ENCODE assay signal across 27 mouse cellular contexts in the genomic region with DNA sequence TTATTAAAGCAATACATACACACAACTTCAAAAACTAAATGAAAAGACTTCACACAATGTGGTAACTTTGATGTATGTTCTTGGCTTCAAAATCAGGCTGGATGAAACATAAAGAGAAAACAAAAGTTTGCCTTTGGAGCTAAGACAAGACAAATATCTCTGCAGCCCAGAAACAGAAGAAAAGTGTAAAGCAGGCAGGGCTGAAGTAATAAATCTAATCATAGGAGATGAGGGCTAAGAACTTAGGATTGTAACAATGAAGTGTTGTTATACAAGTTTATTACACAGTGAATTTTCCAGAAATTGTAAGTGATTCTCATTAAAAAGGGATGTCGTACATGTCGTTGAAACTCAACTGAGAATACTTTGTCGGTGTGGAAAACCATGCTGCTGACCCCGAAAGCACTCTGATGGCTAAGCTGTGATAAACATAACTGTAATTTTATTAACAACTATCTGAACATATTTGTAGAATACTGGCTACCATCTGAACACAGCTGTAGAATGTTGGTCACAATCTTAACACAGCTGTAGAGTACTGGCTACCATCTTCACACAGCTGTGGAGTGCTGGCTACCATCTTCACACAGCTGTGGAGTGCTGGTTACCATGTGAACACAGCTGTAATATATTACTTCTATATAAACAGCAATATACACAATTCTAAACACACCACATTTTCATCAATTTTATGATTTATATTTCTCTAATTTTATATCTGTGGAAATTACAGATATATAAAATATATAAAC.
DNase-seq lines count a peak whose midpoint lies in the region; ATAC-seq and TF ChIP-seq lines count a peak whose summit lies in the region.
"Had no signal": no experiment of that assay in that cellular context is flagged by ENCODE, and none has a peak within 500 bp of the region (broad histone marks: within the 10 kb centered on the region; RNA-seq: fewer than 3 reads in every experiment).

No protein-coding gene starts in this region.

- H3K9ac ChIP-seq in kidney, embryonic 15.5 days: no peak overlapping the region
- H3K9ac ChIP-seq in lung, embryonic 14.5 days: no peak overlapping the region
- no peak overlapping the region for H3K9ac ChIP-seq in stomach, embryonic 14.5 days (replicated peaks; ENCODE audit: low read depth, low read length)
- no peak overlapping the region for H3K9ac ChIP-seq in stomach, postnatal 0 days (ENCODE audit: low read length)
- H3K9ac ChIP-seq: heart, embryonic 13.5 days; limb, embryonic 12.5 days; liver, embryonic 12.5 days; liver, postnatal 0 days had no signal

- no peaks in the 10 kb centered on the region for H3K36me3 ChIP-seq in kidney, embryonic 15.5 days
- no peaks in the 10 kb centered on the region for H3K36me3 ChIP-seq in lung, embryonic 14.5 days (ENCODE audit: insufficient read depth)
- no peaks in the 10 kb centered on the region for H3K36me3 ChIP-seq in stomach, embryonic 14.5 days (ENCODE audit: control insufficient read depth, insufficient read depth, low read length)
- no peaks in the 10 kb centered on the region for H3K36me3 ChIP-seq in stomach, postnatal 0 days (ENCODE audit: control insufficient read depth, insufficient read depth, low read length)
- H3K36me3 ChIP-seq: heart, embryonic 13.5 days; limb, embryonic 12.5 days; liver, embryonic 12.5 days had no signal

- no peak overlapping the region for H3K4me3 ChIP-seq in kidney, embryonic 15.5 days (replicated peaks)
- no peak overlapping the region for H3K4me3 ChIP-seq in lung, embryonic 14.5 days (ENCODE audit: low read depth, low read length)
- H3K4me3 ChIP-seq in stomach, embryonic 14.5 days (ENCODE audit: low read depth, low read length): no peak overlapping the region
- no peak overlapping the region for H3K4me3 ChIP-seq in stomach, postnatal 0 days (ENCODE audit: low read depth, low read length)
- H3K4me3 ChIP-seq: erythroblast, embryonic 14.5 days; gastrocnemius, adult 2 months; heart, adult 2 months; heart, embryonic 13.5 days; limb, embryonic 12.5 days; liver, embryonic 12.5 days had no signal

- no peaks in the 10 kb centered on the region for H3K4me1 ChIP-seq in kidney, embryonic 15.5 days
- no peaks in the 10 kb centered on the region for H3K4me1 ChIP-seq in lung, embryonic 14.5 days (ENCODE audit: insufficient read depth)
- no peaks in the 10 kb centered on the region for H3K4me1 ChIP-seq in stomach, embryonic 14.5 days (ENCODE audit: control insufficient read depth, insufficient read depth, low read length)
- H3K4me1 ChIP-seq in stomach, postnatal 0 days (replicated peaks; ENCODE audit: control insufficient read depth, insufficient read depth): no peaks in the 10 kb centered on the region
- H3K4me1 ChIP-seq: heart, embryonic 13.5 days; limb, embryonic 12.5 days; liver, embryonic 12.5 days had no signal

- no peak overlapping the region for H3K4me2 ChIP-seq in kidney, embryonic 15.5 days
- no peak overlapping the region for H3K4me2 ChIP-seq in lung, embryonic 14.5 days
- no peak overlapping the region for H3K4me2 ChIP-seq in stomach, embryonic 14.5 days (replicated peaks; ENCODE audit: low read depth, low read length)
- H3K4me2 ChIP-seq in stomach, postnatal 0 days (replicated peaks; ENCODE audit: low read depth): no peak overlapping the region
- H3K4me2 ChIP-seq: heart, embryonic 13.5 days; limb, embryonic 12.5 days; liver, embryonic 12.5 days; midbrain, embryonic 11.5 days had no signal

- TF ChIP-seq EP300 in stomach, postnatal 0 days (optimal IDR thresholded peaks at IDR 0.05): no peak

- no peak for TF ChIP-seq CTCF in lung, embryonic 14.5 days (IDR thresholded peaks at IDR 0.05; ENCODE audit: low read depth)
- TF ChIP-seq CTCF in stomach, postnatal 0 days (IDR thresholded peaks at IDR 0.05; ENCODE audit: low read depth): no peak

- WGBS in kidney, embryonic 15.5 days: 71% methylated on average over 4 of the region's 4 CpGs
- WGBS in lung, embryonic 14.5 days: 46% methylated on average over 4 of the region's 4 CpGs
- 56% methylated on average over 4 of the region's 4 CpGs for WGBS in stomach, embryonic 14.5 days
- WGBS in stomach, postnatal 0 days: 45% methylated on average over 4 of the region's 4 CpGs

- ATAC-seq in kidney, embryonic 15.5 days (replicated peaks; ENCODE audit: low FRiP score): 0 out of 2 replicates have a peak, but pooled peaks have one; percentile 40
- ATAC-seq in lung, embryonic 14.5 days (ENCODE audit: insufficient read depth): peak; percentile 99
- ATAC-seq in stomach, embryonic 14.5 days (ENCODE audit: insufficient number of reproducible peaks, insufficient read depth, low FRiP score, low read depth): peak; percentile 74; the same call in 1 of the 2 replicates
- ATAC-seq in stomach, postnatal 0 days (ENCODE audit: low FRiP score, low TSS enrichment): no peak
- ATAC-seq: activated CD4-positive, CD25-positive, alpha-beta regulatory T cell, adult 4 months; forebrain, embryonic 16.5 days; hindbrain, embryonic 16.5 days; liver, embryonic 12.5 days; liver, postnatal 0 days; midbrain, embryonic 16.5 days had no signal

- no peaks in the 10 kb centered on the region for H3K9me3 ChIP-seq in kidney, embryonic 15.5 days (replicated peaks)
- H3K9me3 ChIP-seq in lung, embryonic 14.5 days (ENCODE audit: low read depth, low read length): no peaks in the 10 kb centered on the region
- no peaks in the 10 kb centered on the region for H3K9me3 ChIP-seq in stomach, embryonic 14.5 days (ENCODE audit: control insufficient read depth, low read depth, low read length)
- H3K9me3 ChIP-seq in stomach, postnatal 0 days (ENCODE audit: control insufficient read depth, low read length): no peaks in the 10 kb centered on the region
- H3K9me3 ChIP-seq: heart, embryonic 13.5 days; limb, embryonic 12.5 days; liver, embryonic 12.5 days had no signal

- H3K27ac ChIP-seq in kidney, embryonic 15.5 days: no peak overlapping the region
- H3K27ac ChIP-seq in lung, embryonic 14.5 days (ENCODE audit: low read depth): no peak overlapping the region
- H3K27ac ChIP-seq in stomach, embryonic 14.5 days (ENCODE audit: low read length): no peak overlapping the region
- H3K27ac ChIP-seq in stomach, postnatal 0 days (replicated peaks): no peak overlapping the region
- H3K27ac ChIP-seq: gastrocnemius, adult 2 months; heart, adult 2 months; heart, embryonic 13.5 days; limb, embryonic 12.5 days; liver, embryonic 12.5 days had no signal

- no peak for DNase-seq in kidney, postnatal 25 days
- peak; percentile 84 for DNase-seq in lung, embryonic 14.5 days
- no peak for DNase-seq in lung, postnatal 25 days (ENCODE audit: low spot score)
- no peak for DNase-seq in stomach, postnatal 0 days (ENCODE audit: low spot score)
- DNase-seq in cerebellum, postnatal 25 days: no peak
- DNase-seq: adrenal gland, adult 2 months; adrenal gland, postnatal 36 days; B cell, adult 2 months; cerebellum, adult 18-20 months; gastrocnemius, adult 2 months; gastrocnemius, postnatal 36 days; heart, adult 2 months; heart, postnatal 14 days; liver, postnatal 0 days; right cerebral cortex, postnatal 25 days; thymus, postnatal 4 days had no signal

- H3K27me3 ChIP-seq in kidney, embryonic 15.5 days: no peaks in the 10 kb centered on the region
- no peaks in the 10 kb centered on the region for H3K27me3 ChIP-seq in lung, embryonic 14.5 days (ENCODE audit: insufficient read depth, low read length)
- no peaks in the 10 kb centered on the region for H3K27me3 ChIP-seq in stomach, embryonic 14.5 days (ENCODE audit: control insufficient read depth, insufficient read depth, low read length)
- H3K27me3 ChIP-seq in stomach, postnatal 0 days (ENCODE audit: control insufficient read depth, insufficient read depth, low read length): no peaks in the 10 kb centered on the region
- H3K27me3 ChIP-seq: heart, embryonic 13.5 days; limb, embryonic 12.5 days; liver, embryonic 12.5 days had no signal
